ENCODE assay signal across 22 mouse cellular contexts in the genomic region with DNA sequence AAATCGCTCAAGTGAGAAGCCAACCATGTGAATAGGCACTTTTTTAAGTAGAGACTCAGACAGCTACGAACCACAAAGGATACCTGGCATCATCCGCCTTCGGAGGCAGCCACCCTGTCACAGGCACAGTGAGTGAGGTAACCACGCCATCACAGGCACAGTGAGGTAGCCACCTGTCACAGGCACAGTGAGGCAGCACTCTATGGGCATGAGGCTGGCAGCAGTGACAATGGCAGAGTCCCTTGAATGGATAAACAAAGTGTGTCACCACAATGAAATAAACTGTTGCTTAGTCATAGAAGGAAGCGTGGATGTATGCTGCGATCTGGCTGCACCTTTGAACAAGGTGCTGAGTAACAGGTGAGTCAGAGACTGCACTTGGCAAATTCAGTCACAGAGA. TPM values are rescaled to one million over a fixed set of nuclear protein-coding genes. Genes with fewer than 3 reads are reported as not detected.
DNase-seq lines count a peak whose midpoint lies in the region; ATAC-seq and TF ChIP-seq lines count a peak whose summit lies in the region.
"Had no signal": no experiment of that assay in that cellular context is flagged by ENCODE, and none has a peak within 500 bp of the region (broad histone marks: within the 10 kb centered on the region; RNA-seq: fewer than 3 reads in every experiment).

No protein-coding gene starts in this region.

- peaks cover 29% of the 10 kb centered on the region for H3K36me3 ChIP-seq in intestine, postnatal 0 days (ENCODE audit: control insufficient read depth, insufficient read depth)
- peaks cover 6% of the 10 kb centered on the region for H3K36me3 ChIP-seq in intestine, embryonic 16.5 days (ENCODE audit: control insufficient read depth, insufficient read depth, low read length)
- H3K36me3 ChIP-seq in megakaryocyte, embryonic 14.5 days (replicated peaks; ENCODE audit: low read length): peaks cover 62% of the 10 kb centered on the region
- peaks cover 10% of the 10 kb centered on the region for H3K36me3 ChIP-seq in stomach, postnatal 0 days (ENCODE audit: control insufficient read depth, insufficient read depth, low read length)

- H3K9me3 ChIP-seq in intestine, postnatal 0 days (ENCODE audit: control insufficient read depth): no peaks in the 10 kb centered on the region
- no peaks in the 10 kb centered on the region for H3K9me3 ChIP-seq in intestine, embryonic 16.5 days (ENCODE audit: control insufficient read depth, low read length)
- H3K9me3 ChIP-seq in megakaryocyte, embryonic 14.5 days: no peaks in the 10 kb centered on the region
- H3K9me3 ChIP-seq in stomach, postnatal 0 days (ENCODE audit: control insufficient read depth, low read length): no peaks in the 10 kb centered on the region
- H3K9me3 ChIP-seq: embryonic facial prominence, embryonic 15.5 days; forebrain, embryonic 10.5 days; G1E; heart, embryonic 13.5 days; hindbrain, embryonic 15.5 days had no signal

- H3K27ac ChIP-seq in intestine, postnatal 0 days (ENCODE audit: low read depth, low read length): no peak overlapping the region
- H3K27ac ChIP-seq in intestine, embryonic 16.5 days (ENCODE audit: low read length): no peak overlapping the region
- H3K27ac ChIP-seq in stomach, postnatal 0 days (replicated peaks): no peak overlapping the region
- H3K27ac ChIP-seq: embryonic facial prominence, embryonic 15.5 days; forebrain, embryonic 10.5 days; heart, embryonic 13.5 days; hindbrain, embryonic 15.5 days had no signal

- H3K27me3 ChIP-seq in intestine, postnatal 0 days (replicated peaks; ENCODE audit: control insufficient read depth, insufficient read depth, low read length): no peaks in the 10 kb centered on the region
- no peaks in the 10 kb centered on the region for H3K27me3 ChIP-seq in intestine, embryonic 16.5 days (replicated peaks; ENCODE audit: control insufficient read depth, insufficient read depth, low read length)
- no peaks in the 10 kb centered on the region for H3K27me3 ChIP-seq in megakaryocyte, embryonic 14.5 days (replicated peaks)
- no peaks in the 10 kb centered on the region for H3K27me3 ChIP-seq in stomach, postnatal 0 days (ENCODE audit: control insufficient read depth, insufficient read depth, low read length)
- H3K27me3 ChIP-seq: embryonic facial prominence, embryonic 15.5 days; heart, embryonic 13.5 days; hindbrain, embryonic 15.5 days had no signal

- H3K4me2 ChIP-seq in intestine, postnatal 0 days (replicated peaks; ENCODE audit: low read depth): no peak overlapping the region
- H3K4me2 ChIP-seq in intestine, embryonic 16.5 days (ENCODE audit: low read depth, low read length): no peak overlapping the region
- no peak overlapping the region for H3K4me2 ChIP-seq in stomach, postnatal 0 days (replicated peaks; ENCODE audit: low read depth)
- H3K4me2 ChIP-seq: embryonic facial prominence, embryonic 15.5 days; heart, embryonic 13.5 days; hindbrain, embryonic 15.5 days had no signal

- peak; percentile 29 for DNase-seq in naive thymus-derived CD4-positive, alpha-beta T cell, adult 2 months (ENCODE audit: low read depth)
- no peak for DNase-seq in stomach, postnatal 0 days (ENCODE audit: low spot score)
- DNase-seq in ovary, adult 18-20 months (ENCODE audit: low spot score): no peak
- DNase-seq in frontal cortex, postnatal 10 days (ENCODE audit: low spot score in 2 of 2): no peak
- DNase-seq: adrenal gland, postnatal 14 days; cerebellum, adult 18-20 months; cerebellum, adult 9-11 months; gastrocnemius, postnatal 36 days; heart, adult 11 months; heart, postnatal 36 days had no signal

- H3K4me3 ChIP-seq in intestine, postnatal 0 days (ENCODE audit: low read depth, low read length): no peak overlapping the region
- no peak overlapping the region for H3K4me3 ChIP-seq in intestine, embryonic 16.5 days (ENCODE audit: low read length)
- H3K4me3 ChIP-seq in megakaryocyte, embryonic 14.5 days (replicated peaks): peak overlapping the region; percentile 66
- H3K4me3 ChIP-seq in stomach, postnatal 0 days (ENCODE audit: low read depth, low read length): no peak overlapping the region
- H3K4me3 ChIP-seq: embryonic facial prominence, embryonic 15.5 days; erythroblast, embryonic 14.5 days; forebrain, embryonic 10.5 days; heart, embryonic 13.5 days; hindbrain, embryonic 15.5 days had no signal

- no peak for TF ChIP-seq EP300 in stomach, postnatal 0 days (optimal IDR thresholded peaks at IDR 0.05)

- peak; percentile 41; the same call in 1 of the 2 replicates for ATAC-seq in intestine, postnatal 0 days
- ATAC-seq in intestine, embryonic 16.5 days: no peak
- no peak for ATAC-seq in megakaryocyte, adult 5-6 weeks (ENCODE audit: poor library complexity, severe bottlenecking)
- peak; percentile 88 for ATAC-seq in stomach, postnatal 0 days (ENCODE audit: low FRiP score, low TSS enrichment)
- ATAC-seq: CD4-positive, CD25-positive, alpha-beta regulatory T cell, adult 4 months; forebrain, embryonic 14.5 days had no signal

- WGBS in intestine, postnatal 0 days: 91% methylated on average over 7 of the region's 7 CpGs
- WGBS in intestine, embryonic 16.5 days: 94% methylated on average over 7 of the region's 7 CpGs
- 77% methylated on average over 7 of the region's 7 CpGs for WGBS in stomach, postnatal 0 days

- H3K4me1 ChIP-seq in intestine, postnatal 0 days (replicated peaks; ENCODE audit: control insufficient read depth, insufficient read depth, low read length): no peaks in the 10 kb centered on the region
- H3K4me1 ChIP-seq in intestine, embryonic 16.5 days (ENCODE audit: control insufficient read depth, insufficient read depth, low read length): no peaks in the 10 kb centered on the region
- peaks cover 74% of the 10 kb centered on the region for H3K4me1 ChIP-seq in megakaryocyte, embryonic 14.5 days
- H3K4me1 ChIP-seq in stomach, postnatal 0 days (replicated peaks; ENCODE audit: control insufficient read depth, insufficient read depth): no peaks in the 10 kb centered on the region
- H3K4me1 ChIP-seq: embryonic facial prominence, embryonic 15.5 days; forebrain, embryonic 10.5 days; hindbrain, embryonic 15.5 days had no signal

- TF ChIP-seq CTCF in intestine, postnatal 0 days (IDR thresholded peaks at IDR 0.05; ENCODE audit: low read depth): no peak
- no peak for TF ChIP-seq CTCF in stomach, postnatal 0 days (IDR thresholded peaks at IDR 0.05; ENCODE audit: low read depth)

- no peak overlapping the region for H3K9ac ChIP-seq in intestine, postnatal 0 days (ENCODE audit: low read depth, low read length)
- H3K9ac ChIP-seq in intestine, embryonic 16.5 days (ENCODE audit: low read depth, low read length): no peak overlapping the region
- H3K9ac ChIP-seq in stomach, postnatal 0 days (ENCODE audit: low read length): no peak overlapping the region
- H3K9ac ChIP-seq: embryonic facial prominence, embryonic 15.5 days; heart, embryonic 13.5 days; hindbrain, embryonic 15.5 days had no signal

RNA-seq across cellular contexts. Expression of a gene that starts 19.7 kb away (rescaled TPM):
- 28.1 and 34.3 TPM in 2 replicates for polyA plus RNA-seq in intestine, postnatal 0 days (2015; fragmentation: Nextera tagmentation; extraction: Ambion mirVana)
- 40.1 and 43.5 TPM in 2 replicates for polyA plus RNA-seq in intestine, embryonic 16.5 days (2015; fragmentation: Nextera tagmentation; extraction: Ambion mirVana)
- polyA plus RNA-seq in megakaryocyte, embryonic 14.5 days (2012; ENCODE audit: insufficient read depth, low replicate concordance): 10.6 and 12.2 TPM in 2 replicates
- 36.1 and 36.2 TPM in 2 replicates for total RNA-seq in megakaryocyte, adult 5-6 weeks (2015)
- 15.8 and 23.1 TPM in 2 replicates for total RNA-seq in megakaryocyte, adult 5-6 weeks (2017)
- 21.4 and 22.7 TPM in 2 replicates for polyA plus RNA-seq in stomach, postnatal 0 days (2015; fragmentation: Nextera tagmentation; extraction: Ambion mirVana)

RNA-seq across cellular contexts. Expression of a gene that starts 28.1 kb away (rescaled TPM):
- polyA plus RNA-seq in intestine, postnatal 0 days (2015; fragmentation: Nextera tagmentation; extraction: Ambion mirVana): 30.9 and 33.7 TPM in 2 replicates
- 68.5 and 72.4 TPM in 2 replicates for polyA plus RNA-seq in intestine, embryonic 16.5 days (2015; fragmentation: Nextera tagmentation; extraction: Ambion mirVana)
- polyA plus RNA-seq in megakaryocyte, embryonic 14.5 days (2012; ENCODE audit: insufficient read depth, low replicate concordance): 8.7 and 10.8 TPM in 2 replicates
- 39.1 and 55.5 TPM in 2 replicates for total RNA-seq in megakaryocyte, adult 5-6 weeks (2015)
- 33.3 and 34.4 TPM in 2 replicates for total RNA-seq in megakaryocyte, adult 5-6 weeks (2017)
- 44.2 and 45.8 TPM in 2 replicates for polyA plus RNA-seq in stomach, postnatal 0 days (2015; fragmentation: Nextera tagmentation; extraction: Ambion mirVana)

RNA-seq across cellular contexts. Expression of a gene that starts 57.4 kb away (rescaled TPM):
- polyA plus RNA-seq in intestine, postnatal 0 days (2015; fragmentation: Nextera tagmentation; extraction: Ambion mirVana): 2,265 and 2,375 TPM in 2 replicates
- 1,727 and 1,747 TPM in 2 replicates for polyA plus RNA-seq in intestine, embryonic 16.5 days (2015; fragmentation: Nextera tagmentation; extraction: Ambion mirVana)
- not detected in 2 replicates for polyA plus RNA-seq in megakaryocyte, embryonic 14.5 days (2012; ENCODE audit: insufficient read depth, low replicate concordance)
- total RNA-seq in megakaryocyte, adult 5-6 weeks (2015): not detected in 2 replicates
- total RNA-seq in megakaryocyte, adult 5-6 weeks (2017): not detected in 2 replicates
- 2,872 and 3,802 TPM in 2 replicates for polyA plus RNA-seq in stomach, postnatal 0 days (2015; fragmentation: Nextera tagmentation; extraction: Ambion mirVana)
- polyA plus RNA-seq: erythroblast, embryonic 14.5 days; G1E had no signal

Comparison
In these comparisons a context has a peak if more than half of its experiments do, and no peak if none do; other contexts are left out.
1. ATAC-seq: peak in intestine, postnatal 0 days (single experiment) and stomach, postnatal 0 days (single experiment); none in intestine, embryonic 16.5 days (single experiment) and megakaryocyte, adult 5-6 weeks (single experiment).
2. RNA of a gene that starts 57.4 kb away (polyA plus RNA-seq): 2,872 to 3,802 TPM in stomach, postnatal 0 days, 2,265 to 2,375 TPM in intestine, postnatal 0 days and 1,727 to 1,747 TPM in intestine, embryonic 16.5 days; not detected in megakaryocyte, embryonic 14.5 days; every median in the first group is over 1,000 times any median in the second.